Mouse (Mus musculus) liver, adult 2 months (tissue): ENCODE measurements around the gene Tent4a.

Experiments
- CTCF ChIP-seq: fragments of 200-500 bp; IDR thresholded peaks from 2 replicates; pipeline ENCODE4 v1.5.1; 2011; ENCODE audit warnings: low read depth, low read length, control low read depth
- POLR2A ChIP-seq: fragments of 200-500 bp; IDR thresholded peaks from 2 replicates; pipeline ENCODE4 v1.6.1; 2011; ENCODE audit warnings: low read length, control low read depth; ENCODE audit not compliant: insufficient read depth; ENCODE audit errors: extremely low read depth

DNA sequence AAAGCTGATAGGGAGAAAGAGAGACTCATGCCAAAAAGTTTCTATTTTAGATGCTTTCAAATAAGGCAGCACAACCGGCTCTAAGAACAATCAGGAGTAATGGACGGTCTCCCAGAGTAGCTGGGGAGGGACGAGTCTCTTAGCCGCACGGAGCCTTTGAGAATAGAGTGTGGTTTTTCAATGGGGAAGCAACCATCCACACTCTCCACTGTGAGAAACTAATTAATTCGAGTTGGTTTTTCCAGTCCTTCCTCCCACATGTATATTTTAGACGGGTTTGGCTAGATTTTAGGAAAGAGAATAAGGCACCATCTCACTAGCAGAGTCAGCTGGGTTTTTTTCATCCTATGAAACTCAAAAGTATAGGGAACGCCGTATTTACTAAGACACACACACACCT is 27.6 kb upstream of the Tent4a start:
- TF ChIP-seq CTCF (no peak), POLR2A (no peak)
